Mouse (Mus musculus): ENCODE results near the gene Rps12.

- TF ChIP-seq CTCF (IDR thresholded peaks at IDR 0.05; ENCODE audit: extremely low read depth, insufficient read depth, insufficient read length, insufficient replicate concordance) (no peak), POLR2A (IDR thresholded peaks at IDR 0.05; ENCODE audit: low read depth, low read length) (no peak)
These were observed 4.1 kb downstream of the Rps12 start for GRCm38 (mm10) chr10:23782855-23783492.

Data from spleen, adult 2 months (tissue).